Mouse (Mus musculus) erythroblast, embryonic 14.5 days (primary cell): ENCODE data around the gene Ube2e2. TPM values are rescaled to one million over a fixed set of nuclear protein-coding genes. Genes with fewer than 3 reads are reported as not detected.

ENCODE experiments used
- H3K27me3 ChIP-seq: 2 replicates; pipeline ENCODE4 v1.6.1; 2012; ENCODE audit warnings: inconsistent platforms; ENCODE audit not compliant: control insufficient read depth
- H3K36me3 ChIP-seq: 2 replicates; pipeline ENCODE4 v1.6.1; 2012; ENCODE audit warnings: mild to moderate bottlenecking, inconsistent platforms; ENCODE audit not compliant: control insufficient read depth
- H3K4me1 ChIP-seq: 2 replicates; pipeline ENCODE4 v1.6.1; 2012; ENCODE audit warnings: inconsistent platforms; ENCODE audit not compliant: control insufficient read depth
- H3K4me3 ChIP-seq: replicated peaks from 2 replicates; pipeline ENCODE3; 2012; ENCODE audit warnings: moderate library complexity, mild to moderate bottlenecking, inconsistent platforms
- H3K9me3 ChIP-seq: 2 replicates; pipeline ENCODE4 v1.6.1; 2012; ENCODE audit warnings: low read length, inconsistent platforms, mixed read lengths; ENCODE audit not compliant: control insufficient read depth
- GATA1 ChIP-seq: IDR thresholded peaks from 2 replicates; pipeline ENCODE4 v1.6.1; 2012; ENCODE audit warnings: low read length, inconsistent platforms, mixed read lengths
- TAL1 ChIP-seq: IDR thresholded peaks from 3 replicates; pipeline ENCODE4 v1.6.1; 2012; ENCODE audit warnings: low read length, inconsistent platforms, mixed read lengths
- polyA plus RNA-seq: library from polyadenylated mRNA; stranded (reverse); fragments of >175 nt; gene quantifications from 2 replicates; pipeline ENCODE4 v1.2.3, GENCODE M21; 2012

Gene Ube2e2
- polyA plus RNA-seq, 1 experiment, result not detected

GRCm38 (mm10) chr14:18657777-18658753 lies 236.0 kb downstream of the Ube2e2 start:
- Histone ChIP-seq H3K27me3 (no peaks in the 10 kb centered on the region), H3K4me1 (no peaks in the 10 kb centered on the region), H3K36me3 (no peaks in the 10 kb centered on the region), H3K9me3 (peaks cover 15% of the 10 kb centered on the region), H3K4me3 (no peak overlapping the region)
- TF ChIP-seq TAL1 (no peak), GATA1 (no peak)

GRCm38 (mm10) chr14:18649123-18649675 lies 244.9 kb downstream of the Ube2e2 start:
- H3K27me3 ChIP-seq, result no peaks in the 10 kb centered on the region
- H3K4me3 ChIP-seq, result no peak overlapping the region
- peaks cover 3% of the 10 kb centered on the region; the same call in 1 of the 2 replicates for H3K9me3 ChIP-seq
- H3K36me3 ChIP-seq, result no peaks in the 10 kb centered on the region
- TF ChIP-seq GATA1, result no peak
- no peak for TF ChIP-seq TAL1
- H3K4me1 ChIP-seq, result no peaks in the 10 kb centered on the region

- TF ChIP-seq TAL1 (no peak), GATA1 (no peak)
- no peak overlapping the region for H3K4me3 ChIP-seq
- H3K27me3 ChIP-seq, result no peaks in the 10 kb centered on the region
- no peaks in the 10 kb centered on the region for H3K4me1 ChIP-seq
- no peaks in the 10 kb centered on the region for H3K9me3 ChIP-seq
- H3K36me3 ChIP-seq, result no peaks in the 10 kb centered on the region
Observed at GRCm38 (mm10) chr14:18641656-18642055, 252.4 kb downstream of the Ube2e2 start.

GRCm38 (mm10) chr14:18638753-18639456 lies 255.2 kb downstream of the Ube2e2 start:
- Histone ChIP-seq H3K4me3 (no peak overlapping the region), H3K27me3 (no peaks in the 10 kb centered on the region), H3K4me1 (no peaks in the 10 kb centered on the region), H3K9me3 (no peaks in the 10 kb centered on the region), H3K36me3 (no peaks in the 10 kb centered on the region)
- TF ChIP-seq TAL1, result no peak

GRCm38 (mm10) chr14:18637739-18638138 lies 256.3 kb downstream of the Ube2e2 start:
- Histone ChIP-seq H3K9me3 (no peaks in the 10 kb centered on the region), H3K4me3 (no peak overlapping the region), H3K27me3 (no peaks in the 10 kb centered on the region), H3K4me1 (no peaks in the 10 kb centered on the region), H3K36me3 (no peaks in the 10 kb centered on the region)
- TF ChIP-seq GATA1 (no peak), TAL1 (no peak)

GRCm38 (mm10) chr14:18628170-18628569 lies 265.9 kb downstream of the Ube2e2 start:
- TF ChIP-seq GATA1 (no peak), TAL1 (no peak)
- H3K9me3 ChIP-seq, result peaks cover 2% of the 10 kb centered on the region; the same call in 1 of the 2 replicates
- H3K4me1 ChIP-seq, result no peaks in the 10 kb centered on the region
- H3K27me3 ChIP-seq, result no peaks in the 10 kb centered on the region
- H3K4me3 ChIP-seq, result no peak overlapping the region
- no peaks in the 10 kb centered on the region for H3K36me3 ChIP-seq

GRCm38 (mm10) chr14:18618603-18619002 lies 275.5 kb downstream of the Ube2e2 start:
- Histone ChIP-seq H3K4me3 (no peak overlapping the region), H3K27me3 (no peaks in the 10 kb centered on the region), H3K9me3 (no peaks in the 10 kb centered on the region), H3K36me3 (no peaks in the 10 kb centered on the region), H3K4me1 (no peaks in the 10 kb centered on the region)
- no peak for TF ChIP-seq GATA1
- no peak for TF ChIP-seq TAL1

GRCm38 (mm10) chr14:18601927-18602326 lies 292.1 kb downstream of the Ube2e2 start:
- Histone ChIP-seq H3K4me3 (no peak overlapping the region), H3K36me3 (no peaks in the 10 kb centered on the region), H3K27me3 (no peaks in the 10 kb centered on the region), H3K9me3 (no peaks in the 10 kb centered on the region), H3K4me1 (no peaks in the 10 kb centered on the region)
- TF ChIP-seq TAL1 (no peak), GATA1 (no peak)
